26 mouse cellular contexts compared by ENCODE assay signal in genomic region chr2:118084693-118085092, GRCm38 (mm10).
"Had no signal": no experiment of that assay in that cellular context is flagged by ENCODE, and none has a peak within 500 bp of the region (broad histone marks: within the 10 kb centered on the region; RNA-seq: fewer than 3 reads in every experiment).

No protein-coding gene starts in this region.

- H3K27ac ChIP-seq: heart, adult 2 months; heart, embryonic 13.5 days; heart, embryonic 15.5 days; hindbrain, embryonic 13.5 days; hindbrain, embryonic 15.5 days; hindbrain, postnatal 0 days; kidney, embryonic 15.5 days; kidney, postnatal 0 days; limb, embryonic 13.5 days; limb, embryonic 15.5 days; liver, embryonic 12.5 days; liver, embryonic 14.5 days had no signal

- ATAC-seq: hindbrain, postnatal 0 days; intestine, embryonic 16.5 days; liver, embryonic 12.5 days had no signal

- H3K4me3 ChIP-seq: heart, adult 2 months; heart, embryonic 13.5 days; heart, embryonic 15.5 days; hindbrain, embryonic 13.5 days; hindbrain, embryonic 15.5 days; kidney, embryonic 15.5 days; limb, embryonic 13.5 days; limb, embryonic 15.5 days; liver, embryonic 12.5 days had no signal

- DNase-seq: gastrocnemius, postnatal 14 days; gastrocnemius, postnatal 36 days; heart, adult 11 months; heart, adult 2 months; heart, postnatal 14 days; heart, postnatal 36 days; kidney, adult 11 months; kidney, adult 2 months; kidney, adult 9 months; kidney, postnatal 14 days; kidney, postnatal 36 days; layer of hippocampus, adult 9-11 months; layer of hippocampus, postnatal 36 days; left cerebral cortex, postnatal 4 days had no signal
